Mouse (Mus musculus) hindbrain, embryonic 14.5 days (tissue): Measurements from ENCODE around the gene Acbd5. TPM values are rescaled to one million over a fixed set of nuclear protein-coding genes. Genes with fewer than 3 reads are reported as not detected.

Source experiments
- ATAC-seq: fragments of 200-750 bp; cut with Nextera tagmentation; 2 replicates; pipeline ENCODE4 v1.8.0; 2017; ENCODE audit warnings: moderate number of reproducible peaks, mild to moderate bottlenecking, moderate TSS enrichment, moderate library complexity; ENCODE audit not compliant: low FRiP score
- DNase-seq: peaks from one replicate; pipeline ENCODE4 v3.0.0-alpha.2; 2015; ENCODE audit warnings: low spot score
- H3K27ac ChIP-seq: fragments of 300-500 bp; sonication (generic); 2 replicates; pipeline ENCODE4 v1.5.1; 2014; ENCODE audit warnings: mild to moderate bottlenecking, moderate library complexity
- H3K27me3 ChIP-seq: fragments of 300-500 bp; sonication (generic); 2 replicates; pipeline ENCODE4 v1.6.1; 2014; ENCODE audit warnings: mild to moderate bottlenecking, low read length, mixed read lengths; ENCODE audit not compliant: control insufficient read depth, insufficient read depth
- H3K36me3 ChIP-seq: fragments of 300-500 bp; sonication (generic); replicated peaks from 2 replicates; pipeline ENCODE4 v1.6.1; 2014; ENCODE audit not compliant: control insufficient read depth, insufficient read depth
- H3K4me1 ChIP-seq: fragments of 300-500 bp; sonication (generic); replicated peaks from 2 replicates; pipeline ENCODE4 v1.6.1; 2014; ENCODE audit warnings: antibody characterized with exemption, low read length, mixed read lengths; ENCODE audit not compliant: control insufficient read depth, insufficient read depth
- H3K4me2 ChIP-seq: fragments of 300-500 bp; sonication (generic); replicated peaks from 2 replicates; pipeline ENCODE4 v1.6.1; 2014; ENCODE audit warnings: mild to moderate bottlenecking, moderate library complexity
- H3K4me3 ChIP-seq: fragments of 300-500 bp; sonication (generic); replicated peaks from 2 replicates; pipeline ENCODE4 v1.5.1; 2014; ENCODE audit warnings: mild to moderate bottlenecking, low read length
- H3K9ac ChIP-seq: fragments of 300-500 bp; sonication (generic); 2 replicates; pipeline ENCODE4 v1.6.1; 2014
- H3K9me3 ChIP-seq: fragments of 300-500 bp; sonication (generic); 2 replicates; pipeline ENCODE4 v1.6.1; 2016; ENCODE audit warnings: low read length; ENCODE audit not compliant: control insufficient read depth
- WGBS: fragments of 180-500 bp; shearing (Covaris S2); extraction: QIAGEN DNeasy Blood & Tissue Kit; methylation state at CpG from one replicate; pipeline ENCODE4 v1.1.7; 2014; 5-methylcytosine and 5-hydroxymethylcytosine counted together
- polyA plus RNA-seq: library from polyadenylated mRNA; unstranded; fragments of >200 nt; fragmentation: Nextera tagmentation; extraction: Ambion mirVana; gene quantifications from 2 replicates; pipeline ENCODE4 v1.2.1, GENCODE M21; 2014

Gene Acbd5
- polyA plus RNA-seq, result 64.1 and 67.2 TPM in 2 replicates

DNA sequence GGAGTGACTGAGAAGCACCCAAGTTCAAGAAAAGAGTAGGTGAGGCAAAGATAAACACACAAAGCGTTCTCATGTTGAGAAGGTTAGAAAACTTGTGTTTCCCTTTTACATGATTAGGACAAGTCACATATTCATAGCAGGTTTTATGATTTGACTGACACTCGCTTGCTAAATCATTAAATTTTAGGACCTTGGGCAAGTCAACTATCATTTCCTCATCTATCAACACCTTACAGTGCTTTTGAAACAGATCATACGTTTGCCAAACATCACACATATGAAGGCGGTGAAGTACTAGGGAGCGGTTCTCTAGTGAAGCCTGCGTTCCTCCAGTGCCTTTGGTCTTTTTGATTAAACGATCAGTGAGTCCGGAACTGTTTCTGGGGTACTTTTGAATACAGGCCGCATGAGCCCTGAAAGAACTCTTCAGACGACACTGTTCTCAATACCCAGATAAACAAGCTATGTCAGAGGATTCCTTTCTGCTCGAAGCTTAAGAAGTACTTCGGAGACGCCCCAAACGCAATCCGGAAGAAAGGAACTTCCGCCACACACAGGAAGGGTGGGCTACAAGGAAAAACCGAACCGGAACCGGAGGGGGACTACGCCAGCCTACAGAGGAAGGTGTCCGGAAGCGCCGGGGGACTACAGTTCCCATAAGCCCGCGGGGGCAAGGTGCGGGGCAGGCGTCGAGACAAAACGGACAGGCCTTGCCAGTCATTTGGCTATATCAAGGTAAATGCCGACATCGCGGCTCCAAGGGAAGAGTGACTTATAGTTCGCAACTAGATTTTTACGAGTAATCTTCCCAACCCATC is at the start of gene Acbd5:
Gene Acbd5, plus strand, starts transcription at position 616 of the 818 bp plus-strand sequence.
- peak; percentile 95 for DNase-seq
- ATAC-seq, result peak; percentile 96
- Histone ChIP-seq H3K9me3 (no peaks in the 10 kb centered on the region), H3K27me3 (no peaks in the 10 kb centered on the region), H3K9ac (peak within 1 kb of the TSS; percentile 81), H3K4me3 (peak within 1 kb of the TSS; percentile 65), H3K36me3 (peaks cover 14% of the 10 kb centered on the region), H3K4me2 (peak within 1 kb of the TSS; percentile 97), H3K27ac (peak within 1 kb of the TSS; percentile 97), H3K4me1 (peaks cover 22% of the 10 kb centered on the region)
- WGBS, result 3% methylated on average over 34 of the region's 34 CpGs

- Histone ChIP-seq H3K9ac (no peak overlapping the region), H3K36me3 (no peaks in the 10 kb centered on the region), H3K4me2 (no peak overlapping the region), H3K27ac (no peak overlapping the region), H3K27me3 (no peaks in the 10 kb centered on the region), H3K4me3 (no peak overlapping the region), H3K9me3 (no peaks in the 10 kb centered on the region), H3K4me1 (no peaks in the 10 kb centered on the region)
- DNase-seq (no peak), ATAC-seq (no peak)
- 96% methylated on average over 2 of the region's 2 CpGs for WGBS
Observed at GRCm38 (mm10) chr2:23019170-23019569, 48.8 kb upstream of the Acbd5 start.

DNA sequence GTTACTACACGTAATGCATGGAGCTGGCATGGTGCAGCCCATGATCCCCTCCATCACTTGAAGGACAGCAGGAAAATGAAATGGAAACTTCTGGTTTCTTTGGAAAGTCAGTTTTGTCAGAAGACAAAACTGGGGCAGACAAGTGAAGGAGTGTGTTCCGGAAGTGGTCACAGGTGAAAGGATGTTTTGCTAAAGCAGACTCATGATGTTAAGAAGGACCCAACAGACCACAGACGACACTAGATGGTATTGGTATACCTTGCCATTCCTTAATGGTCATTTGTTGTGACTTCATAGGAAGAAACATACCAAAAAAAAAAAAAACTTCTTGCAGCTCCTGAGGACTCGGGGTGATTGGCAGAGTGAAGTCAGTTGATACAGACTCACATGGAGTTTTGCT is 46.6 kb upstream of the Acbd5 start:
- Histone ChIP-seq H3K9ac (no peak overlapping the region), H3K36me3 (no peaks in the 10 kb centered on the region), H3K9me3 (no peaks in the 10 kb centered on the region), H3K4me3 (no peak overlapping the region), H3K4me2 (no peak overlapping the region), H3K27ac (no peak overlapping the region), H3K27me3 (no peaks in the 10 kb centered on the region), H3K4me1 (no peaks in the 10 kb centered on the region)
- ATAC-seq (no peak), DNase-seq (no peak)
- WGBS, result 83% methylated on average over 4 of the region's 4 CpGs

DNA sequence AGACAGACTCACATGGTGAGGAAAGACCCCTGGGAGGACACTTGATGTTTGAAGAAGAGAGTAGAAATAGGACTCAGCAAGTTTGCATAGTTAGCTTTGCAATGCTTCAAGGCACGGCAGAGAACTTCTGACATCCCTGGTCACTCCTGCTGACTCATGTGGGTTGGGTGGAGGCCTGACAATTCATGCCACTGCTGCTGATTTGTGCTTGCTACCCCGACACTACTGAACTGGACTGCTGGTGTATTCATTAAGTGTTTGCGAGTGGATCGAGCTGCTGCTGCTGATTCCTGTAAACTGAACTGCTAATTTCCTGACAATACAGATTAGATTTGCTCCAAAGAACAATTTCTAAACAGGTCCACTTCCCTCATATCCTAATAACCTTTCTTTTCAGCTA is 46.2 kb upstream of the Acbd5 start:
- 45% methylated on average over 4 of the region's 4 CpGs for WGBS
- no peak overlapping the region for H3K4me2 ChIP-seq
- H3K4me1 ChIP-seq, result no peaks in the 10 kb centered on the region
- DNase-seq, result no peak
- H3K27ac ChIP-seq, result no peak overlapping the region
- H3K9ac ChIP-seq, result no peak overlapping the region
- H3K27me3 ChIP-seq, result no peaks in the 10 kb centered on the region
- no peak overlapping the region for H3K4me3 ChIP-seq
- no peaks in the 10 kb centered on the region for H3K36me3 ChIP-seq
- no peak for ATAC-seq
- H3K9me3 ChIP-seq, result no peaks in the 10 kb centered on the region

GRCm38 (mm10) chr2:23023023-23023422 is 44.9 kb upstream of the Acbd5 start:
- Histone ChIP-seq H3K9me3 (no peaks in the 10 kb centered on the region), H3K9ac (no peak overlapping the region), H3K36me3 (no peaks in the 10 kb centered on the region), H3K4me2 (no peak overlapping the region), H3K4me1 (no peaks in the 10 kb centered on the region), H3K27me3 (no peaks in the 10 kb centered on the region), H3K4me3 (no peak overlapping the region), H3K27ac (no peak overlapping the region)
- 83% methylated on average over 3 of the region's 3 CpGs for WGBS
- ATAC-seq, result no peak
- DNase-seq, result no peak

- Histone ChIP-seq H3K4me1 (no peaks in the 10 kb centered on the region), H3K4me2 (no peak overlapping the region), H3K27me3 (no peaks in the 10 kb centered on the region), H3K27ac (no peak overlapping the region), H3K9ac (no peak overlapping the region), H3K36me3 (no peaks in the 10 kb centered on the region), H3K9me3 (no peaks in the 10 kb centered on the region), H3K4me3 (no peak overlapping the region)
- 97% methylated on average over 4 of the region's 4 CpGs for WGBS
- no peak for DNase-seq
- ATAC-seq, result no peak
Observed at GRCm38 (mm10) chr2:23023714-23024282, 44.2 kb upstream of the Acbd5 start.

DNA sequence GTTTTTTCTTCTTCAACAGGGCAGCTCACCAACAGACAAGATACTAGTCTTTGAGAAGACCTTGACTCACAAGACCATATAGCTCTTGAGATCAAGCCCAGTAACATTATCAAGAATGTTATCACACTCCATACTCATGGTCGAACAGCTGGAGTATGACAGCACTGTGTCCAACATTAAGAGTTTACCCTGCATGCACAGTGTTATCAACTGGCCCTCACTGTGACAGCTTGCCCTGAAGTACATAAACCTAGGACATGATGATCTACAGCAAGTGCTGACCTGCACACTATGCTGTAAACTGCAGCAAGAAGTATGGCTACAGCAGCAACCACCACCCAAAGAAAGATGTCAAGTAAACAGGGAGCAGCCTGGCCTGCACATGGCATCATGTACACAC is 41.6 kb upstream of the Acbd5 start:
- DNase-seq (no peak), ATAC-seq (no peak)
- no peaks in the 10 kb centered on the region; the same call in 1 of the 2 replicates for H3K36me3 ChIP-seq
- H3K27ac ChIP-seq, result no peak overlapping the region
- H3K27me3 ChIP-seq, result no peaks in the 10 kb centered on the region
- no peaks in the 10 kb centered on the region for H3K9me3 ChIP-seq
- H3K4me2 ChIP-seq, result no peak overlapping the region
- no peaks in the 10 kb centered on the region for H3K4me1 ChIP-seq
- H3K4me3 ChIP-seq, result no peak overlapping the region
- H3K9ac ChIP-seq, result no peak overlapping the region
- 92% methylated on average over 1 of the region's 1 CpGs for WGBS

- Histone ChIP-seq H3K27me3 (no peaks in the 10 kb centered on the region), H3K9ac (no peak overlapping the region), H3K4me2 (no peak overlapping the region), H3K4me1 (no peaks in the 10 kb centered on the region), H3K9me3 (no peaks in the 10 kb centered on the region), H3K4me3 (no peak overlapping the region), H3K27ac (no peak overlapping the region), H3K36me3 (no peaks in the 10 kb centered on the region; the same call in 1 of the 2 replicates)
- ATAC-seq, result no peak
- no peak for DNase-seq
- WGBS, result 80% methylated on average over 4 of the region's 4 CpGs
Observed at GRCm38 (mm10) chr2:23028826-23029225, 39.1 kb upstream of the Acbd5 start.

DNA sequence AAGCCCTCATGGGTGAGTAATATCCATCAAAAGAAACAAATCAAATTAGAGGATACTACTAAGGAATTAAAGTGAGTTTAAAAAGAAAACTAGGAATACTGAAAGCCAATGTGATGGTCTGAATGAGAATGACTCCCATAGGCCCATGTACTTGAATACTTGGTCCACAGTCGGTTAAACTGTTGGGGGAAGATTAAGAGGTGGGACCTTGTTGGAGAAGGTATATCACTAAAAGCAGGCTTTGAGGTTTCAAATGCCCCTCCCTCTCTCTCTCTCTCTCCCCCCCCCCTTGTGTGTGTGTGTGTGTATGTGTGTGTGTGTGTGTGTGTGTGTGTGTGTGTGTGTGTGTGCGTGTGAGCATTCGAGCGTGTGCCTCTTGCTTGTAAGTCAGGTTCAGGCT is 37.3 kb upstream of the Acbd5 start:
- Histone ChIP-seq H3K36me3 (no peaks in the 10 kb centered on the region; the same call in 1 of the 2 replicates), H3K27ac (no peak overlapping the region), H3K4me1 (no peaks in the 10 kb centered on the region), H3K9me3 (no peaks in the 10 kb centered on the region), H3K27me3 (no peaks in the 10 kb centered on the region), H3K4me2 (no peak overlapping the region), H3K4me3 (no peak overlapping the region), H3K9ac (no peak overlapping the region)
- 95% methylated on average over 4 of the region's 4 CpGs for WGBS
- ATAC-seq (no peak), DNase-seq (no peak)
